Mouse (Mus musculus) gastrocnemius, adult 2 months (tissue): Measurements from ENCODE around the gene Tmem121b. TPM values are rescaled to one million over a fixed set of nuclear protein-coding genes. Genes with fewer than 3 reads are reported as not detected.

Experiments
- DNase-seq: peaks from one replicate; pipeline ENCODE4 v3.0.0; 2022
- H3K27ac ChIP-seq: fragments of 200-600 bp; 2 replicates; pipeline ENCODE4 v1.8.1; 2022; ENCODE audit warnings: mild to moderate bottlenecking
- H3K4me3 ChIP-seq: fragments of 200-600 bp; 2 replicates; pipeline ENCODE4 v1.8.1; 2022; ENCODE audit warnings: mild to moderate bottlenecking, moderate library complexity
- CTCF ChIP-seq: fragments of 200-600 bp; IDR thresholded peaks from 2 replicates; pipeline ENCODE4 v1.8.1; 2022; ENCODE audit warnings: antibody characterized with exemption, mild to moderate bottlenecking, moderate library complexity
- intact Hi-C: fragments of 180-260 bp; cut with DNase I; formaldehyde crosslinking; loops from one replicate; pipeline ENCODE4 v1.15.1; 2025
- total RNA-seq, 2 experiments: library from RNA; stranded (reverse); gene quantifications; 2 replicates each; pipeline ENCODE4 v1.2.3; 2021

Tmem121b gene
- total RNA-seq, 2 experiments from 2014 or later: not detected

DNA sequence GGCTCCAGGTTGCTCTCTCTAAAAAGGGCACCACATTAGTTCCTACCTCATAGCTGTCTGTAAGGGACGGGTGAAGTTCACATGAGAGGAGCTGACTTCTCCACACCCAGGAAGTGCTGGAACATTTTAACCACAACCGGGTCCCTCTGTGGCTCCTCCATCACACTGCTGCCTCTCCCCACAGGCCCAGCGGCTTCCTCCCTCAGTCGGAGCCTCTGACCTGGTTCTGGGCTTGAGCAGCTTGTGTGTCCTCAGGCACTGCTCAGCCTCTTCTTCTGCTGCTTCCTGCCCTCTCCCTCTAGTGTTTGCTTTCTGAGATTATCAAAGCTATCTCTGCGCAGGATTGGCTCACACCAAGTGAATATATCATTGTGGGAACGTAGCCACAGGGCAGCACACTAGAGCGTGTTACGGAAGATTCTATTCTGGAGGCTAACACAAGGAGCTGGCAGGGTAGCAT, 7.5 kb downstream of the Tmem121b start:
- DNase-seq: no peak
- TF ChIP-seq CTCF: no peak
- Histone ChIP-seq H3K4me3 (no peak overlapping the region), H3K27ac (no peak overlapping the region)
- intact Hi-C loops: no loop called here

DNA sequence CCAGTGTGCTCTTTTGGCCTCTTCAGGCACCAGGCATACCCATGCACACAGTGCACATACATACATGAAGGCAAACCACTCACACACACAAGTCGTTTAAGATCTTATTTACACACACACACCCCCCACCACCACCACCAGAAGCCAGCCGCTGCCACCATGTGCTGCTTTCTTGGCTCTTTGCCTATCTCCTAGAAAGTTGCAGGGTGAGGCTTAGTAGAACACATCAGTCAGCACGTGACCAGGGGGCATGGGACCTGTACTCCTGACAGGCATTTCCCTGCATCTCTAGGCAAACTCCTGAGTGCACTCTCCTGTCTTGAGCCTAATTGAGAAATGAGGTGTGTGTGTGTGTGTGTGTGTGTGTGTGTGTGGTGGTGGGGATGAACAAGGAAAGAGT, 8.6 kb downstream of the Tmem121b start:
- Histone ChIP-seq H3K4me3 (no peak overlapping the region), H3K27ac (no peak overlapping the region)
- no peak for DNase-seq
- intact Hi-C loops: no loop called here
- no peak for TF ChIP-seq CTCF

DNA sequence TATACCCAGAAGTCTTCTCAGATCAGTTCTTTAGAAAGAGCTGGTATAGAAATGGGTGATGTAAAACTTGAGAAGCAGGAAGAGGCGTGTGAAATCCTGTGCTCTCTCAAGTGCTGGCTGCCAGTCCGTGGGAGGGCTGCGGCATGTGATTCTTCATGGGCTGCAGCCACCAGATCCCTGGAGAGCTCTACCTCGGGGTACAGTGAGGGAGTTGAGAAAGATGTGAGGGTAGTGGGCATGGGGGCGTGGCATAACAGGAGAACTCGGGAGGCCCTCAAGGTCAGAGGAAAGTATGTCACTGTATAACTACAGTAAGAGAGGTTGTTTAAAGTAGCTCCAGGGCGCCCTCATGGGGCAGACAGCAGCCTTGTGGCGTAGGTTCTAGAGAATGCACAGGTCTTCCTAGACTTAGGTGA, 10.4 kb downstream of the Tmem121b start:
- Histone ChIP-seq H3K4me3 (peak overlapping the region; percentile 32), H3K27ac (peak overlapping the region; percentile 62)
- intact Hi-C loops: loop anchor here (5.0 kb wide), 1 partner anchor 46 kb away; no protein-coding TSS in a partner anchor
- peak; percentile 54 for DNase-seq
- peak; percentile 71 for TF ChIP-seq CTCF

DNA sequence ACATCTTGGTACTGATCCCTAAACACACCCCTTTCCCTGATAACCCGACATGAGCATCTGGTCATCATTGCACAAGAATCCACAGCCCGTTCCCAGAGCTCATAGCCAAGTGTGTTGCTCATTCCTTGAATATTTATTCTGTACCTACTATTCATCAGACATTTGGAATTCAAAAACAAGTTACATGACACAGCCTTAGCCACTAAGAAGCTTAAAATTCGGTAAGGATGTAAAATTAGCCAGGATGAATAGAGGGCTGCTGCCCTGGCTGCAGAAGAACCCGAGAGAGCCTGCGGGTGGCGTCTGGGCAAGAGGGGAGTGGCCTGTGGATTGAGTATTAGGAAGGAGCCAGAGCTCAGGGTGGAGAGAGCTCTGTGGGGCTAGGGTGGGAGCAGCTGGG, 10.9 kb downstream of the Tmem121b start:
- no peak for TF ChIP-seq CTCF
- Histone ChIP-seq H3K4me3 (no peak overlapping the region), H3K27ac (peak overlapping the region; percentile 62)
- intact Hi-C loops: loop anchor here (5.0 kb wide), 1 partner anchor 45 kb away; no protein-coding TSS in a partner anchor
- peak; percentile 51 for DNase-seq

DNA sequence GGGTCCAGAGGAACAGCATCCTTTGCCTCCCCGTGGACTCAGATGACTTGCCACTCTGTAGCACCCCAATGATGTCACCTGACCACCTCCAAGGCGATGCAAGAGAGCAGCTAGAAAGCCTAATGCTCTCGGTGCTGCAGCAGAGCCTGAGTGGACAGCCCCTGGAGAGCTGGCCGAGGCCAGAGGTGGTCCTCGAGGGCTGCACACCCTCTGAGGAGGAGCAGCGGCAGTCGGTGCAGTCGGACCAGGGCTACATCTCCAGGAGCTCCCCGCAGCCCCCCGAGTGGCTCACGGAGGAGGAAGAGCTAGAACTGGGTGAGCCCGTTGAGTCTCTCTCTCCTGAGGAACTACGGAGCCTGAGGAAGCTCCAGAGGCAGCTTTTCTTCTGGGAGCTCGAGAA, 11.6 kb downstream of the Tmem121b start:
- DNase-seq: no peak
- no peak for TF ChIP-seq CTCF
- intact Hi-C loops: loop anchor here (5.0 kb wide), 1 partner anchor 45 kb away; no protein-coding TSS in a partner anchor
- Histone ChIP-seq H3K27ac (no peak overlapping the region), H3K4me3 (no peak overlapping the region)

DNA sequence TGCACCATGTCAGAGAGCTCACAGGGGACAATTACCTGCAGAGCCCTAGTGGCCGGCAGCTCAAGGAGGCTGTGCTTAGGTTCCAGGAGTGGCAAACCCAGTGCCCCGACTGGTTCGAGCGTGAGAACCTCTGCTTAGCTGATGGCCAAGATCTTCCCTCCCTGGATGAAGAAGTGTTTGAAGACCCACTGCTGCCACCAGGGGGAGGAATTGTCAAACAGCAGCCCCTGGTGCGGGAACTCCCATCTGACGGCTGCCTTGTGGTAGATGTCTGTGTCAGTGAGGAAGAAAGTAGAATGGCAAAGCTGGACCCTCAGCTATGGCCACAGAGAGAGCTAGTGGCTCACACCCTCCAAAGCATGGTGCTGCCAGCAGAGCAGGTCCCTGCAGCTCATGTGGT, 12.1 kb downstream of the Tmem121b start:
- Histone ChIP-seq H3K27ac (no peak overlapping the region), H3K4me3 (no peak overlapping the region)
- intact Hi-C loops: loop anchor here (5.0 kb wide), 1 partner anchor 44 kb away; no protein-coding TSS in a partner anchor
- peak; percentile 32; the same call in 1 of the 2 replicates for TF ChIP-seq CTCF
- peak; percentile 42 for DNase-seq

DNA sequence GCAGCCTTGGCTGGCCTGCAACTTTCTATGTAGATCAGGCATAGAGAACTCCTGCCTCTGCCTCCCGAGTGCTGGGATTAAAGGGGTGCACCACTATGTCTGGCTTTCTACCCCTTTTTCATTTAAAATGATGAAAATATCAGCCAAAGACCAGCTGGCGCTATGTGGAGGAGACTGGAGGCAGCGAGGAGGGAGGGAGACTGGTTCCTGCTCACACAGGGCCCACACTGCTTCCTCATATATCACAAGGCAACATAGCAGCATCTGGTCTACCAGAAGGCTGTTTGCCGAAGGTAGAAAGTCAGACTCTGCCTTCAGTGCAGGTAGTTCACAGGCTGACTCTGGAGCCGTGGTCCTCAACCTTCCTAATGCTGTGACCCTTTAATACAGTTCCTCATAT, 13.2 kb downstream of the Tmem121b start:
- no peak for TF ChIP-seq CTCF
- Histone ChIP-seq H3K4me3 (no peak overlapping the region), H3K27ac (no peak overlapping the region)
- DNase-seq: no peak
- intact Hi-C loops: loop anchor here (5.0 kb wide), 1 partner anchor 43 kb away; no protein-coding TSS in a partner anchor

DNA sequence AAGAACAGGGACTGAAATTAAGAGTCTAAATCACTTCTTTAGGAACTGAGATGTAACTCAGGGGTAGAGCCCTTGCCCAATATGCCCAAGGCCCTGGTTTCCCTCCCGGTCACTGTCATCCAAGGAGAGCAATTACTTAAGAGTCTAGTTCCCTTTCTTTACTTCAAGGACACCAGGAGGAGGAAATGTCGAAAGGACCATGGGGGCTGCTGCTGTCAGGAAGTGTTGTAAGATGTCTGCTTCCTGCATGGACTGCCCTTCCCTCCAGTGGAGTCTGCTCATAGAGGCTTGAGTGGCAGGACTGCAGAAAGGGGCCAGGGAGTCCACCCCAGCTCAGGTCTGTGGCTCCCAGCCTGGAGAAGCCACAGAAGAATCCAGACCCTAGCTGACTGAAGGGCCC, 14.3 kb downstream of the Tmem121b start:
- Histone ChIP-seq H3K4me3 (no peak overlapping the region), H3K27ac (no peak overlapping the region)
- intact Hi-C loops: no loop called here
- TF ChIP-seq CTCF: no peak
- DNase-seq: no peak

DNA sequence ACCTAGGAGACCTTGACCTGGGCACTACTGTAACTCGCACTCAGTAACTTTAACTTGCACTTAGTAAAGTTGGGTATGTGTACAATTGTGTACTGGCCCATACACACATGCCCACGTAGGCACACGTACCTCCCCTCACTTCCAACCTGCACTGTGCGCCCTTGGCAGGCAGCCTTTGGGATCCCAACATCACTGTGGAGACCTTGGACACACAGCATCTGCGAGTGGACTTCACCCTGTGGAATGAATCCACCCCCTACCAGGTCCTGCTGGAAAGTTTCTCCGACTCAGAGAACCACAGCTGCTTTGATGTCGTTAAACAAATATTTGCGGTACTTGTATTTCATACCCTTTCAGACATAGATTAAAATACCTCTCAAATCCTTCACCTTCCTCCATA, 18.3 kb downstream of the Tmem121b start:
- DNase-seq: no peak
- intact Hi-C loops: no loop called here
- H3K27ac ChIP-seq: no peak overlapping the region
- TF ChIP-seq CTCF: no peak
- no peak overlapping the region for H3K4me3 ChIP-seq

DNA sequence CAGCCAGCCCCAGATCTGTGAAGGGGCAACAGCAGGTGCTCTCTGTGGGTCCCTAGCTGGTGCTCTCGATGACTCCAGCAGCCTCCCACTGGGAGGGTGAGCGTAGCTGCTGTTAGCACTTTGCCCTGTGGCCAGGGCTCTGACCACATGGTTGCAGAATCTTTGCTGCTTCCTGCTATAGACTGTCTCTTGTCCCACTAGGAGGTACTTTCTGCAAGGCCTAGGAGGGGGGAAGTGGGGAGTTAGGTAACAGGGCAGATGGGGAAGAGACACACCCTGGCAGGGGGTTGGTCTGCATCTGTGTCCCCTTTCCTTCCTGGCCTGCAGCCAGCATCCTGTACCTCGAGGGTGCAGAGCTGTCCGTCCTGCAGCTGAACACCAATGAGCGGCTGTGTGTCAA, 20.2 kb downstream of the Tmem121b start:
- H3K4me3 ChIP-seq: no peak overlapping the region
- TF ChIP-seq CTCF: no peak
- intact Hi-C loops: no loop called here
- DNase-seq: no peak
- no peak overlapping the region for H3K27ac ChIP-seq

DNA sequence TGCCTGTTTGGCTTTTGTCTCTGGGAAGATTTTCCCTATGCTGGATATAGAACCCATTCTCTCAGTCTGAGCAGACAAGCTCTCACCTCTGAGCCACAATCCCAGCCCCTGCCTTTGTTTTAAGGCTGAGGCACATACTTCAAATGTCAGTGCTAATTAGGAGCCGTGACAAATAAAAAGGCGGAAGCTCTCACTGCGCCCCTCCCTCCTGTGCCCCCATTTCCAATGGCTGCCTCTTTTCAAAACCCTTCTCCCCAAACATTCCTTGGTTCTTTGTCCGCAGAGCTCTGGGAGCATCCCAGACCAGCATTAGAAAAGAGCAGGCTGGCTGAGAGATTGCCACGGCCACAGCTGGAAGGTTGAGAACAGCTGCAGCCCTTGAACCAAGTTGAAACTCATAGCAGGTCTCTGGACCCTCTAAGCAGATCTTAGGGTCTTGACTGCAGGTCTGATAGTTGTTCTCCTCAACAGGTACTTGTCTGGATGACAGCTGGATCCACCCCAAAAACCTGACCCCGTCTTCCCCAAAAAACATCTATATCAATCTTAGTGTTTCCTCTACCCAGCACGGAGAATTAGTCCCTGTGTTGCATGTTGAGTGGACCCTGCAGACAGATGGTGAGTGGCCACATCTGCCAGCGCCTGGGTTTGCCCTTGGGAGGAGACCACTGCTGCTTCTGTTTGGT, 21.0 kb downstream of the Tmem121b start:
- H3K27ac ChIP-seq: no peak overlapping the region
- DNase-seq: no peak

DNA sequence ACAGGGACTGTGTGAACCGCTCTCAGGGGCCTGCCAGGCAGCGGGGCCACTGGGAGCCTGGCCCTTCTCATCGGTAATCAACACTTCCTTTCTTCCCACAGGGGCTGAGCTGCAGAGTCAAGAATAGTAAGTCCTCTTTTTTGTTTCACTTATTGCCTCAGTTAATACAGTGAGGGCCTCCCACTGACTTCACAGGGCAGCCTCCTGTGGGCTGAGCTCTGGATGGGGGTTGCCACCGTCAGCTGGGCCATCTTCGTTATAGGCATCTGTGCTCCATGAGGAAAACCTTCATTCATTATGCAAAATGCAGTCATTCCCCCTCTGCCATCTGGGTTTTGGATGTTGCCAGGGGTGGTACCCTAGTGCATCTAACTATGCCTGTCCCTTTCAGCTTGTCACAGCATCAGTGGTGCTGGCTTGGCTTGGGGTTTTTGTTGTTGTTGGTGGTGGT, 21.6 kb downstream of the Tmem121b start:
- DNase-seq: no peak
- peak overlapping the region; percentile 10 for H3K27ac ChIP-seq
- no peak overlapping the region for H3K4me3 ChIP-seq
- intact Hi-C loops: no loop called here
- TF ChIP-seq CTCF: no peak

More for the DNA sequence above, 21.0 kb downstream of the Tmem121b start:
- intact Hi-C loops: no loop called here
- no peak for TF ChIP-seq CTCF
- H3K4me3 ChIP-seq: no peak overlapping the region

DNA sequence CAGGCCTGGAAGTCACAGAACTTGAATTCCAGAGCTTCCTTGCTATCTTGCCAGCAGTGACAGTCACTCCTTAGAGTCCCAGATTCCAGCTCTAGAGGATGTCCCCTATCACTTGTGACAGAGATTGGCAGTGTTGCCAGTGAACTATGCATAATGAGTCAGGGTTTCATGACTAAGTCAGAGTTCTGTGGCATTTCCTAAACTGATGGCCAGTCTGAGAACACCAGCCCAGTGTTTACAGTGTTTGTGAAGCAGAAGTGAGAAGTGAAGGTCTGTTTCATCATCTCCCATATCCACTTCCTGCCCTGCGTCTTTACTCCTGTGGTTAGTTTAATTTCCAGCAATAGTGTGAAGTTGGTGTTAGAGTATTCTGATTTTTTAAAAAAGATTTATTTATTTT, 22.9 kb downstream of the Tmem121b start:
- DNase-seq: no peak
- intact Hi-C loops: no loop called here
- H3K4me3 ChIP-seq: no peak overlapping the region
- no peak overlapping the region for H3K27ac ChIP-seq
- no peak for TF ChIP-seq CTCF

DNA sequence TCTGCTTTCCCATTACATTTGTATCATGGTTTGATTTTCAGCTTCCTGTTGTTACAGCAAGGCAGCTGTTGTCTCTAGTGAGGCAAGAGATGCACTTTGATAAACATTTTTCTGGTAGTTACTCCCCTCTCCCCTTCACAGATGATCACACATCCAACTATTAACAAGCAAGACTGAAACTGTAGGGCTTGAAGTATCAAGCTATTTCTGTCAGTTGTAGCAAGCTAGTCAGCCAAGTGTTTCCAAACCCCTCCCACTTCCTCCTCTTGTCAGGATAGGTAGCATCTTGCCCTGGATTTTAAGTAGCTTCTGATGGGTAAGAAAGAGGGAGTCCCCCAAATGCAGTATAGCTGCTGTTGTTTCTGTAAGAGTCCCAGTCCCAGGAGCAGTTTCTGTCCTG, 23.8 kb downstream of the Tmem121b start:
- DNase-seq: no peak
- Histone ChIP-seq H3K4me3 (no peak overlapping the region), H3K27ac (no peak overlapping the region)
- no peak for TF ChIP-seq CTCF
- intact Hi-C loops: no loop called here
